Mouse (Mus musculus): ENCODE results near the gene Snx13. TPM values are rescaled to one million over a fixed set of nuclear protein-coding genes. Genes with fewer than 3 reads are reported as not detected.

Gene Snx13
- polyA plus RNA-seq, 1 experiment from 2014 or later, result 23.8 TPM

- Histone ChIP-seq H3K9me3 (ENCODE audit: control insufficient read depth, low read length) (peaks cover 2% of the 10 kb centered on the region; the same call in 1 of the 2 replicates), H3K4me1 (ENCODE audit: control insufficient read depth, insufficient read depth, low read length) (peaks cover 4% of the 10 kb centered on the region; the same call in 1 of the 2 replicates), H3K27ac (ENCODE audit: low read depth, low read length) (no peak overlapping the region), H3K27me3 (ENCODE audit: control insufficient read depth, insufficient read depth, low read length) (no peaks in the 10 kb centered on the region), H3K4me3 (ENCODE audit: low read depth, low read length) (no peak overlapping the region), H3K9ac (ENCODE audit: low read length) (no peak overlapping the region), H3K4me2 (ENCODE audit: low read depth) (no peak overlapping the region), H3K36me3 (ENCODE audit: control insufficient read depth, insufficient read depth, low read length) (no peaks in the 10 kb centered on the region)
- WGBS, result 90% methylated on average over 6 of the region's 6 CpGs
- ATAC-seq (ENCODE audit: insufficient read depth, low FRiP score, low TSS enrichment), result no peak
- DNase-seq (ENCODE audit: low spot score), result no peak
These were observed 7.4 kb downstream of the Snx13 start for GRCm38 (mm10) chr12:35054420-35054819.

DNA sequence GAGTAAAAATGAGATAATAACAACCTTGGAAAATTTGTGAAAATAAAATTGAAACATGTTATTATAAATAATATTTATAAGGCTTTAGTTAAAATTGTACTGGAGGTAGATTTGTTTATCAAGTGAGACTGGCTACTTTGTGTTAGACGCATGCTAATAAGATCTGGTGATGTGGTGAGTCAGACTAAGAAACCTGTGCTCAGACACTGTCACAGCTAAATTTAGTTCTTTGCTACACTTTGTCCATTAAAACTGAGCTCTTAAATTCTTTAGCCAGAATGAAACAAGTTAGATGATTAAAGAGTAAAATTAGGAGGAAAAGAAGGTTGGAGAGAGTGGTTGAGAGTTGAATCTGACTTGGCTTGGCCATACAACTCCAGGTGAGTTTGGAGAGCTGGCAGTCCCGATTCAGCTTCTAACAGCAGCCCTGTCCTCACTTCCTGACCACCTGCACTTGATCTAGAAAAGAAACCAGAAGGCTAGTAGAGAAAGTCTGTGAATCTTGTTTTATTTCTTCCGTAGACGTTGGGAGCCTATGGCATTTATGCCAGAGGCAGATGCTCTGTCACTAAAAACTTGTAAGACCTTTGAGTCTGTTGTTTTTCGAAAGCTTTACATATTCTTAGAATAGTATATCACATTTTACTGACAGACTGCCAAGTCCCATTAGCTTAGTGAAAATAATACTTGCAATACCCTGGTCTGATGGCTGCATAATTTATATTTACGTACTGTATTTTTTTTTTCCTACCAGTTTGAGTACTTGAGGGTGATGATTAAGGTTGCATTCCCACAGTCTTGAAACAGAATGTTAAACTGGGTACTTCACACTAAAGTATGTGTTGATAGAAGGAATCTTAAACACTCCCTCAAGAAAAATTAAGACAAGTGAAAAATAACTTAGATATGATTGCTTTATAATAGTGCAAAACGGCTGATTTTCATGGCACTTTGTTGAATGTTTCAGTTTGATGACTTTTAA is 8.4 kb downstream of the Snx13 start:
- no peak overlapping the region for H3K4me2 ChIP-seq (ENCODE audit: low read depth)
- H3K9ac ChIP-seq (ENCODE audit: low read length), result no peak overlapping the region
- no peak for DNase-seq (ENCODE audit: low spot score)
- H3K9me3 ChIP-seq (ENCODE audit: control insufficient read depth, low read length), result peaks cover 2% of the 10 kb centered on the region; the same call in 1 of the 2 replicates
- no peaks in the 10 kb centered on the region for H3K36me3 ChIP-seq (ENCODE audit: control insufficient read depth, insufficient read depth, low read length)
- WGBS, result 92% methylated on average over 7 of the region's 7 CpGs
- H3K27ac ChIP-seq (ENCODE audit: low read depth, low read length), result no peak overlapping the region
- no peak for ATAC-seq (ENCODE audit: insufficient read depth, low FRiP score, low TSS enrichment)
- H3K4me1 ChIP-seq (ENCODE audit: control insufficient read depth, insufficient read depth, low read length), result peaks cover 4% of the 10 kb centered on the region; the same call in 1 of the 2 replicates
- no peak overlapping the region for H3K4me3 ChIP-seq (ENCODE audit: low read depth, low read length)
- H3K27me3 ChIP-seq (ENCODE audit: control insufficient read depth, insufficient read depth, low read length), result no peaks in the 10 kb centered on the region

DNA sequence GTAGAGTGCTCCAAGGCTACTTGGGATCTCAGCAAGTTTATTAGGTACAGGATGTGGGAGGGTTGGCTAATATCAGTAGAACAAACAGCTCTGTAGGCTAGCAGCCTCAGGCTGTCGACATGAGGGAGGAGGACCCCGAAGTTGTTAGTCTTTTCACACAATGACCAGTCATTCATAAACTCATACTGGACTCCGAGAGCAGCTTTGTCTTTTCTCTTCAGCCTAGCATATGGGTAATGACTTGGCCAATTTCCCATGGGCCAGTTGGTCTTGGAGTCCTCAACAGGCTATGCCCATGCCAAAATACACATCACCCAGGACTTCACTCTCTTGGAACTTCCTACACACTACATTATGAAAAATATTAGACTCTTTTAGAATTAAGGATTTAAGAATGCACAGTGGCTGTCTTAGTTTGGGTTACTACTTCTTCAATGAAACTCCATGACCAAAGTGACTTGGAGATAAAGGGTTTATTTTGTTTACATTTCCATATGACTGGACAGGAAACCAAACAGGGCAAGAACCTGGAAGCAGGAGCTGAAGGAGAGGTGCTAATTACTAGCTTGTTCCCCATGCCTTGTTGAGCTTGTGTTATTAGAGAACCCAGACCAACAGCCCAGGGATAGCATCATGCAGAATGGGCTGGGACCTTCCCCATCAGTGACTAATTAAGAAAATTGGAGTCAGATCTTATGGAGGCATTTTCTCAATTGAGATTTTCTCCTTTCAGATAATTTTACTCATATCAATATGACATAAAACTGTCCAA is 16.9 kb downstream of the Snx13 start:
- no peaks in the 10 kb centered on the region for H3K9me3 ChIP-seq (ENCODE audit: control insufficient read depth, low read length)
- no peaks in the 10 kb centered on the region for H3K4me1 ChIP-seq (ENCODE audit: control insufficient read depth, insufficient read depth, low read length)
- 65% methylated on average over 3 of the region's 3 CpGs for WGBS
- no peaks in the 10 kb centered on the region for H3K27me3 ChIP-seq (ENCODE audit: control insufficient read depth, insufficient read depth, low read length)
- H3K4me3 ChIP-seq (ENCODE audit: low read depth, low read length), result no peak overlapping the region
- DNase-seq (ENCODE audit: low spot score), result no peak
- H3K36me3 ChIP-seq (ENCODE audit: control insufficient read depth, insufficient read depth, low read length), result no peaks in the 10 kb centered on the region
- H3K4me2 ChIP-seq (ENCODE audit: low read depth), result no peak overlapping the region
- no peak overlapping the region for H3K9ac ChIP-seq (ENCODE audit: low read length)
- no peak for ATAC-seq (ENCODE audit: insufficient read depth, low FRiP score, low TSS enrichment)
- H3K27ac ChIP-seq (ENCODE audit: low read depth, low read length), result no peak overlapping the region

DNA sequence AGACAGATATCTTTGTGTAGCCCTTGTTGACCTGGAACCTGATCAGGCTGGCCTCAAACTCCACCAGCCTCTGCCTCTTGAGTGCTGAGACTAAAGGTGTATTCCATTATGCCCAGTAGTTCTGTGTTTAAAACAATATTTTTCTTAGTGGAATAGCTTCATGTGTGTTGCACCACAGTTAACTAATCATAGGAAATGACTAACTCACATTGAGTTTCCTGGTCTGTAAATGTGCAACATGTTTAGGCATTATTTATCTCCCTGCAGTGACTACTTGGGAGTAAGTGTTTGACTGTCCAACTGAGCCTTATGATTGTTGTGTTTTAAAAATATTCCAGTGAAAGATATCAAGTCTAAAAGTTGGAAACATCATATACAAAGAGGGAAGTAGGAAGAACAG is 20.6 kb downstream of the Snx13 start:
- no peaks in the 10 kb centered on the region for H3K27me3 ChIP-seq (ENCODE audit: control insufficient read depth, insufficient read depth, low read length)
- no peak overlapping the region for H3K4me3 ChIP-seq (ENCODE audit: low read depth, low read length)
- no peak overlapping the region for H3K27ac ChIP-seq (ENCODE audit: low read depth, low read length)
- H3K4me2 ChIP-seq (ENCODE audit: low read depth), result no peak overlapping the region
- H3K9me3 ChIP-seq (ENCODE audit: control insufficient read depth, low read length), result no peaks in the 10 kb centered on the region
- DNase-seq (ENCODE audit: low spot score) (no peak), ATAC-seq (ENCODE audit: insufficient read depth, low FRiP score, low TSS enrichment) (no peak)
- H3K4me1 ChIP-seq (ENCODE audit: control insufficient read depth, insufficient read depth, low read length), result no peaks in the 10 kb centered on the region
- no peak overlapping the region for H3K9ac ChIP-seq (ENCODE audit: low read length)
- H3K36me3 ChIP-seq (ENCODE audit: control insufficient read depth, insufficient read depth, low read length), result no peaks in the 10 kb centered on the region

- ATAC-seq (ENCODE audit: insufficient read depth, low FRiP score, low TSS enrichment) (no peak), DNase-seq (ENCODE audit: low spot score) (no peak)
- Histone ChIP-seq H3K4me3 (ENCODE audit: low read depth, low read length) (no peak overlapping the region), H3K27ac (ENCODE audit: low read depth, low read length) (no peak overlapping the region), H3K9me3 (ENCODE audit: control insufficient read depth, low read length) (no peaks in the 10 kb centered on the region), H3K36me3 (ENCODE audit: control insufficient read depth, insufficient read depth, low read length) (no peaks in the 10 kb centered on the region), H3K4me1 (ENCODE audit: control insufficient read depth, insufficient read depth, low read length) (no peaks in the 10 kb centered on the region), H3K9ac (ENCODE audit: low read length) (no peak overlapping the region), H3K27me3 (ENCODE audit: control insufficient read depth, insufficient read depth, low read length) (no peaks in the 10 kb centered on the region), H3K4me2 (ENCODE audit: low read depth) (no peak overlapping the region)
These were observed 24.4 kb downstream of the Snx13 start for GRCm38 (mm10) chr12:35071336-35071735.

DNA sequence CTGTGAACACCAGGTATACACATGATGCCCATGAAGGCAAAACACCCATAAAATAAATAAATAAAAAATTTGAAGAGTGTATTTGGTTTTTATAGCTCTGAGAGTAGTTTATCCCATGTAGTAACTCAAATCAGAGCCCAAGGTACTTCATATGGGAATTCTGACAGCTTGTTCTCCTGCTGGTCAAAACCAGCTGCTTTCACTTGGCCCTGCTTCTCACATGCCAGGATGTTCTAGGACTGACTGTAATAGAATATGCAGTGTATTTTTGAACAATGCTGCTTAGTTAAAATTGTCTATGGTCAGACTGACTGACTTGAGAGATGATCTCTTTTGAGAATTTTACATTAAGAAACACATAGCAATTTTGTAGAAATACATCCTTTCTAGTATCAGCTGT is 25.2 kb downstream of the Snx13 start:
- H3K4me2 ChIP-seq (ENCODE audit: low read depth), result no peak overlapping the region
- no peak overlapping the region for H3K9ac ChIP-seq (ENCODE audit: low read length)
- no peaks in the 10 kb centered on the region for H3K27me3 ChIP-seq (ENCODE audit: control insufficient read depth, insufficient read depth, low read length)
- H3K4me3 ChIP-seq (ENCODE audit: low read depth, low read length), result no peak overlapping the region
- no peak overlapping the region for H3K27ac ChIP-seq (ENCODE audit: low read depth, low read length)
- H3K9me3 ChIP-seq (ENCODE audit: control insufficient read depth, low read length), result no peaks in the 10 kb centered on the region
- DNase-seq (ENCODE audit: low spot score), result no peak
- H3K4me1 ChIP-seq (ENCODE audit: control insufficient read depth, insufficient read depth, low read length), result no peaks in the 10 kb centered on the region
- H3K36me3 ChIP-seq (ENCODE audit: control insufficient read depth, insufficient read depth, low read length), result no peaks in the 10 kb centered on the region
- no peak for ATAC-seq (ENCODE audit: insufficient read depth, low FRiP score, low TSS enrichment)

DNA sequence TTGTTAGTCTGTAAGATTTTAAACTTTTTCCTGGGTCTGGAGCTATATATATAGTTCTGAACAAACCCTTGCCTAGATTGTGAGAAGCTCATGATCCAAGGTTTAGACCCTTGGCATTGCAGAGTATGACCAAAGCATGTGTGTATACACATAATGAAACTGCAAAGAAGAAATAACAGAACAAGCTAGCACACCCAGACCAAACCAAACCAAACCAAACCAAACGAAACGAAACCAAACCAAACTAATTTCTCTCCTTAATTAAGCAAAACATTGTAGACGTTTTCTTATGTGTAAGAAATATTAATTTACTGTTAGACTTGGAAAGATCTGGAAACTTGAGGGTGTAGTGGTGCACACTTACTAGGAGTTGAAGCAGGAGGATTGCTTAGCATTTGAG is 29.0 kb downstream of the Snx13 start:
- no peaks in the 10 kb centered on the region for H3K36me3 ChIP-seq (ENCODE audit: control insufficient read depth, insufficient read depth, low read length)
- no peak overlapping the region for H3K4me2 ChIP-seq (ENCODE audit: low read depth)
- H3K9ac ChIP-seq (ENCODE audit: low read length), result no peak overlapping the region
- no peaks in the 10 kb centered on the region for H3K4me1 ChIP-seq (ENCODE audit: control insufficient read depth, insufficient read depth, low read length)
- no peak overlapping the region for H3K27ac ChIP-seq (ENCODE audit: low read depth, low read length)
- no peak overlapping the region for H3K4me3 ChIP-seq (ENCODE audit: low read depth, low read length)
- ATAC-seq (ENCODE audit: insufficient read depth, low FRiP score, low TSS enrichment) (no peak), DNase-seq (ENCODE audit: low spot score) (no peak)
- 90% methylated on average over 3 of the region's 3 CpGs for WGBS
- no peaks in the 10 kb centered on the region for H3K27me3 ChIP-seq (ENCODE audit: control insufficient read depth, insufficient read depth, low read length)
- no peaks in the 10 kb centered on the region for H3K9me3 ChIP-seq (ENCODE audit: control insufficient read depth, low read length)

DNA sequence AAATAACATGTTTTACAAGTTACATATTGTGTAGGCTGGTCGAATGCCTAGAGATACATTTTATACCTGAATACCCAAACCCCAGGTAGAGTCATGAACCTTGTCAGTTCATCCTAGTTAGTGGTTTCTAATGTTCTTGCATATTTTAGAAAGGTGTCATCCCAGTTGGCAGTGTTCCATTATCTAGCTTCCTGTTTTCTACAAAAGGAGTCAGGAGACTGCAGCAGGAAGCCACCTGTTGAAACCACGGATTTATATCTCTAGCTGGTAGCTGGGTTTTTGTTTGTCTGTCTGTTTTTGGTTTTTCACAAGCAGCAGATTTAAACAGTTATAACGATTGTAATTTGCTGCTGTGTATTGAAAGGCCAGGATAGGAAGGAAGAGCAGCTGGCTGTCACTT is 76.6 kb downstream of the Snx13 start:
- H3K9me3 ChIP-seq (ENCODE audit: control insufficient read depth, low read length), result no peaks in the 10 kb centered on the region
- H3K4me2 ChIP-seq (ENCODE audit: low read depth), result no peak overlapping the region
- H3K9ac ChIP-seq (ENCODE audit: low read length), result no peak overlapping the region
- DNase-seq (ENCODE audit: low spot score) (no peak), ATAC-seq (ENCODE audit: insufficient read depth, low FRiP score, low TSS enrichment) (no peak)
- 86% methylated on average over 3 of the region's 3 CpGs for WGBS
- H3K27ac ChIP-seq (ENCODE audit: low read depth, low read length), result no peak overlapping the region
- no peaks in the 10 kb centered on the region for H3K36me3 ChIP-seq (ENCODE audit: control insufficient read depth, insufficient read depth, low read length)
- H3K27me3 ChIP-seq (ENCODE audit: control insufficient read depth, insufficient read depth, low read length), result no peaks in the 10 kb centered on the region
- H3K4me3 ChIP-seq (ENCODE audit: low read depth, low read length), result no peak overlapping the region
- no peaks in the 10 kb centered on the region for H3K4me1 ChIP-seq (ENCODE audit: control insufficient read depth, insufficient read depth, low read length)
